Mouse (Mus musculus) bone marrow, adult 2 months (tissue): ENCODE results near the gene Cldn13.

ENCODE experiments used
- CTCF ChIP-seq: fragments of 200-500 bp; IDR thresholded peaks from 2 replicates; pipeline ENCODE4 v1.5.1; 2011; ENCODE audit warnings: low read length, control low read depth; ENCODE audit not compliant: control insufficient read depth, insufficient read depth
- POLR2A ChIP-seq: fragments of 200-500 bp; IDR thresholded peaks from 2 replicates; pipeline ENCODE4 v1.6.1; 2011; ENCODE audit warnings: low read depth, mild to moderate bottlenecking, control low read depth, low read length, borderline replicate concordance; ENCODE audit not compliant: control insufficient read depth

GRCm38 (mm10) chr5:134913352-134913751 is 2.0 kb downstream of the Cldn13 start:
- no peak for TF ChIP-seq POLR2A
- no peak for TF ChIP-seq CTCF
